Mouse (Mus musculus) B cell, adult (primary cell): ENCODE measurements around the gene Psmc2. TPM values are rescaled to one million over a fixed set of nuclear protein-coding genes. Genes with fewer than 3 reads are reported as not detected.

Experiments used
- total RNA-seq: library from RNA; stranded (reverse); gene quantifications from 4 replicates; pipeline ENCODE4 v1.2.4, GENCODE M21; 2023; ENCODE audit not compliant: inconsistent age

Gene Psmc2
- total RNA-seq, result 67.9 to 73.4 TPM (median 70.2 TPM) in 4 replicates

GRCm38 (mm10) chr5:21785053-21785452, at the start of gene Psmc2, which contains the start of gene Dnajc2:
Gene Psmc2, plus strand, starts transcription at chr5:21785283.
Gene Dnajc2, minus strand, starts transcription at chr5:21785251.

DNA sequence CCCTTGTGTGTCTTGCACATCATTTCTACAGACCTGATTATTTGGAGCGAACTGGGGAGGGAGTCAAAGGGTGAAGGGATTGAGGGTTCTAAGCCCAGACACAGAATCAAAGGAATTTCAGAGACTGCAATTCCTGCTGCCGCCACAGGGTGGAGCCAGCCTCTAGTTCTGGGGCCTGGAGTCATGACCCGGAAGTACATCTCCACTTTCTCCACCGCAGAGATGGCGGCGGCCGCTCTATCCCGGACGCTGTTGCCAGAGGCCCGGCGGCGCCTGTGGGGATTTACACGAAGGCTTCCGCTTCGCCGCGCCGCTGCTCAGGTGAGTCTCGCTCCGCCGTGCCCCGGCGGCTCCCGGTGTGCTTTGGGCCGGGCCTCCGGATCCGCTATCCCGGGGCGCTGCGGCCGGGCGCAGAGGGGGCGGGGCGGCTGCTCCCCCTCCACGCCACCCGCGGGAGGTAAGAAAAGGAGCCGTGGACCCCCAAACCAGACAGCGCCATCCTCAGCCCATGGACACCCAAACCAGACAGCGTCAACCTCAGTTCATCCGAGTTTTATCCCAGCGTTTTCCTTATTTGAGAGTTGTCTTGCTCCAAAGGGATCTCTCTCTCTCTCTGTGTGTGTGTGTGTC, 48.0 kb upstream of the Psmc2 start, which contains the start of gene Pmpcb:
Gene Pmpcb (plus strand): TSS at position 186 of the 630 bp plus-strand sequence.

Other genes starting within 250 kb of the Psmc2 start
- gene Lrrc17, start 241.7 kb upstream of the Psmc2 start, total RNA-seq, result not detected in 4 replicates
- gene Fbxl13, start 139.6 kb upstream of the Psmc2 start, total RNA-seq, result not detected in 4 replicates
- 34.4 to 38.9 TPM (median 37.5 TPM) in 4 replicates for gene Armc10, start 139.5 kb upstream of the Psmc2 start, total RNA-seq
- gene Napepld, start 83.9 kb upstream of the Psmc2 start, total RNA-seq, result 1.3 to 2.0 TPM (median 1.4 TPM) in 4 replicates
- gene Pmpcb, start 48.1 kb upstream of the Psmc2 start, total RNA-seq, result 91.1 to 98.1 TPM (median 93.0 TPM) in 4 replicates
- gene Dnajc2, start within 50 bp of the Psmc2 start, total RNA-seq, result 53.1 to 59.8 TPM (median 56.8 TPM) in 4 replicates
- gene Slc26a5, start 80.3 kb downstream of the Psmc2 start, total RNA-seq, result not detected in 4 replicates